Mouse (Mus musculus) hindbrain, embryonic 14.5 days (tissue): ENCODE measurements at regions not wholly inside any gene's neighbourhood (a gene's known extent, or its start where the extent isn't known, plus 50 kb on each side); places are given as distances from the start of the nearest gene placed in this dataset.

ENCODE experiments used
- ATAC-seq: fragments of 200-750 bp; cut with Nextera tagmentation; 2 replicates; pipeline ENCODE4 v1.8.0; 2017; ENCODE audit warnings: moderate number of reproducible peaks, mild to moderate bottlenecking, moderate TSS enrichment, moderate library complexity; ENCODE audit not compliant: low FRiP score
- DNase-seq: peaks from one replicate; pipeline ENCODE4 v3.0.0-alpha.2; 2015; ENCODE audit warnings: low spot score
- H3K27ac ChIP-seq: fragments of 300-500 bp; sonication (generic); 2 replicates; pipeline ENCODE4 v1.5.1; 2014; ENCODE audit warnings: mild to moderate bottlenecking, moderate library complexity
- H3K27me3 ChIP-seq: fragments of 300-500 bp; sonication (generic); 2 replicates; pipeline ENCODE4 v1.6.1; 2014; ENCODE audit warnings: mild to moderate bottlenecking, low read length, mixed read lengths; ENCODE audit not compliant: control insufficient read depth, insufficient read depth
- H3K36me3 ChIP-seq: fragments of 300-500 bp; sonication (generic); replicated peaks from 2 replicates; pipeline ENCODE4 v1.6.1; 2014; ENCODE audit not compliant: control insufficient read depth, insufficient read depth
- H3K4me1 ChIP-seq: fragments of 300-500 bp; sonication (generic); replicated peaks from 2 replicates; pipeline ENCODE4 v1.6.1; 2014; ENCODE audit warnings: antibody characterized with exemption, low read length, mixed read lengths; ENCODE audit not compliant: control insufficient read depth, insufficient read depth
- H3K4me2 ChIP-seq: fragments of 300-500 bp; sonication (generic); replicated peaks from 2 replicates; pipeline ENCODE4 v1.6.1; 2014; ENCODE audit warnings: mild to moderate bottlenecking, moderate library complexity
- H3K4me3 ChIP-seq: fragments of 300-500 bp; sonication (generic); replicated peaks from 2 replicates; pipeline ENCODE4 v1.5.1; 2014; ENCODE audit warnings: mild to moderate bottlenecking, low read length
- H3K9ac ChIP-seq: fragments of 300-500 bp; sonication (generic); 2 replicates; pipeline ENCODE4 v1.6.1; 2014
- H3K9me3 ChIP-seq: fragments of 300-500 bp; sonication (generic); 2 replicates; pipeline ENCODE4 v1.6.1; 2016; ENCODE audit warnings: low read length; ENCODE audit not compliant: control insufficient read depth
- WGBS: fragments of 180-500 bp; shearing (Covaris S2); extraction: QIAGEN DNeasy Blood & Tissue Kit; methylation state at CpG from one replicate; pipeline ENCODE4 v1.1.7; 2014; 5-methylcytosine and 5-hydroxymethylcytosine counted together

DNA sequence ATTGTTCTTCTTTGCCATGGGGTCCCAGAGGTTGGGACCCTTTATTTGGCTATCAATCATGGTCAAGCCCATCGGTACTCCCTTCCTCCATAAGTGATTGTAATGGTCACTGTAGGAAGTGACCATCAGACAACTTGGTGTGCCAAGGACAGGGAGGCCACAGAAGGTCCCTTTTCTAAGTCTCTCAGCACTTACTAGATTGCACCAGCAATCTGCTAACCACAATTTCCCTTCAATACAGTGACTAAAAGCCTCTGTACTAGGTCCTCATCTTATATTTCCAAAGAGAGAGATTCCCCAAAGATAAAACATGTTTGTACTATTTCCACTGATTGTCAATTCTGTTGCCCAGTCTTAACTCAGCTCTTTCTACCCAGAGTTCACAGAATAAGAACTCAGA, 96.6 kb upstream of the Jun start:
- ATAC-seq = no peak
- Histone ChIP-seq H3K9me3 (no peaks in the 10 kb centered on the region), H3K36me3 (no peaks in the 10 kb centered on the region), H3K4me1 (peaks cover 2% of the 10 kb centered on the region; the same call in 1 of the 2 replicates), H3K4me2 (no peak overlapping the region), H3K27ac (no peak overlapping the region), H3K4me3 (no peak overlapping the region), H3K9ac (no peak overlapping the region), H3K27me3 (no peaks in the 10 kb centered on the region)
- 63% methylated on average over 1 of the region's 1 CpGs for WGBS
- DNase-seq = no peak

DNA sequence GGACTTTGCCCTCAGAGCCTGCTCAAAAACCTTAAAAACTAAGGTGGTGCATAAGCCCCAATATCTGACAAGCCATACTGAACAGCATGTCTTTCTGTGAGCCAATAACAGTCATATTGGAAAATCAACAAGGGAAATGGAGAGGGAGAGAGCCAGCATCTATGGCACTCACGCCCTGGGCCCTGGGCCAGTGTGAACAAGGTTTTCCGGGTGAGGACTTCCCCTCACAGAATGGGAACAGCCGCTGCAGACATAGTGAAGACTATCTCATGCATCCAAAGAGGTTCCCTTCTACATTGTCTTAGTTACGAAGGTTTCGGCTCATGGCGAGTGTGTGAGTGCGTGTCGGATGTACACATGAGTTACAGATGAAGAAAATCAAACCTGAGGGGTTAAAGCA, 99.7 kb upstream of the Jun start:
- Histone ChIP-seq H3K4me1 (peaks cover 6% of the 10 kb centered on the region; the same call in 1 of the 2 replicates), H3K9ac (no peak overlapping the region), H3K4me2 (no peak overlapping the region), H3K27me3 (no peaks in the 10 kb centered on the region), H3K27ac (no peak overlapping the region), H3K4me3 (no peak overlapping the region), H3K9me3 (no peaks in the 10 kb centered on the region), H3K36me3 (no peaks in the 10 kb centered on the region)
- no peak for ATAC-seq
- no peak for DNase-seq
- 92% methylated on average over 8 of the region's 8 CpGs for WGBS

DNA sequence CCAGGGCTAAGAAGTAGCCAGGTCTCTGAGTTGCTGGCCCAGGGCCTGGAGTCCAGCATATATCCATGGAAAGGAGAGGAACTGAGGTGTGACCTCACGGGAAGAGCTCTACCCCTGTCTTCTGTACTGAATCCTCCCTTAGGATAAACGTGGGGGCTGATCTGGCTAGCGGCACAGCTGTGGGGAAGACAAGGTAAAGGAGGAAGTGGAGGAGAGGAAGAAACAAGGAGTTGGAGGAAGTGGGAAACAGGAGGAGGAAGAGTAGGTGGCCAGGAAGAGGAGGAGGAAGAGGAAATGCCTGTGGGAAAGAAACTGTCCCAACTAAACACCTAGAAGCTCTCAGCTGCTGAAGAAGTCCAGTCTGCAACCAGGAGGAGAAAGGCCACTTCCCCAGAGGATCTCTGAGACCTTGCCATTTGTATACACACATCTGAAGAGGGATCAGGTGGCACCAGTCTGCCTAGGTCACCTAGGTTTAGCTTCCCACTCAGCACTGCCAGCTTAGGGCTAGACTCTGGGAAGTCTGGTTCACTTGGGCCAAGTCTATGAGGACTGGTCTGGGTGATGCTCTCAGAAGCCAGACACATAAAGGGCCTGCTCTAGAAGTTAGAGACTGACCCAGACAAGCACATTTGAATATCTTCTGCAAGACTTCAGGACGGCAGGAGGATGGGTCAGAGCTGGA, 100.6 kb upstream of the Jun start:
- Histone ChIP-seq H3K9me3 (no peaks in the 10 kb centered on the region), H3K27me3 (no peaks in the 10 kb centered on the region), H3K4me2 (no peak overlapping the region), H3K36me3 (no peaks in the 10 kb centered on the region), H3K4me1 (peaks cover 6% of the 10 kb centered on the region; the same call in 1 of the 2 replicates), H3K4me3 (no peak overlapping the region), H3K27ac (no peak overlapping the region), H3K9ac (no peak overlapping the region)
- 84% methylated on average over 4 of the region's 4 CpGs for WGBS
- ATAC-seq = no peak
- DNase-seq = no peak

DNA sequence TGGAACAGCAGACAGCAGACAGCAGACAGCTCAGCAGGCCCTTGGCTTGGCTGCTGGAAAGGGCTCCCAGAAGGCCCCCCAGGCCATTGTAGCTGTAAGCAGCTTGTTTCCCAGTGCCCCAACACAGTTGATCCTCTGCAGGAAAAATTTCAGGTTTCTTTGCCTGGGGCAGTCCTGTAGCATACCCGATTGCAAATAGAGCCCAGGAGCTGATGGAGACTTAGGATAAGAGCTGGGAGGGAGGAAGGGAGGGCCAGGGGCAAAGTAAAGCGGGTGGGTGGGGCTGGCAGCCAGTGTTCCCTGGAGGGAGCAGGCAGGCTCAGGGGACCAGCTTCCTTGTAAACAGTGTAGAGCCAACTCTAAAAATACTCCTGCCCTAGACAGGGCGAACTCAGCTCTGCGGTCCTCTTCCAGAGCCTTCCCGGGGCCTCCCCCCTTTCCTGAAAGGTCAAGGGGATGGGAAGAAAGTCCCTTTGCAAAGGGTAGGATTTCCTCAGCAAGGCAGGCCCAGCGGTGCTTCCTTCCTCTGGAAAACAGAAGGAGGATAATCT, 101.8 kb upstream of the Jun start:
- DNase-seq (no peak), ATAC-seq (peak; percentile 31; the same call in 1 of the 2 replicates)
- Histone ChIP-seq H3K4me2 (no peak overlapping the region), H3K4me1 (peaks cover 6% of the 10 kb centered on the region; the same call in 1 of the 2 replicates), H3K9ac (no peak overlapping the region), H3K27me3 (no peaks in the 10 kb centered on the region), H3K36me3 (no peaks in the 10 kb centered on the region), H3K27ac (no peak overlapping the region), H3K9me3 (no peaks in the 10 kb centered on the region), H3K4me3 (no peak overlapping the region)
- 19% methylated on average over 6 of the region's 6 CpGs for WGBS

DNA sequence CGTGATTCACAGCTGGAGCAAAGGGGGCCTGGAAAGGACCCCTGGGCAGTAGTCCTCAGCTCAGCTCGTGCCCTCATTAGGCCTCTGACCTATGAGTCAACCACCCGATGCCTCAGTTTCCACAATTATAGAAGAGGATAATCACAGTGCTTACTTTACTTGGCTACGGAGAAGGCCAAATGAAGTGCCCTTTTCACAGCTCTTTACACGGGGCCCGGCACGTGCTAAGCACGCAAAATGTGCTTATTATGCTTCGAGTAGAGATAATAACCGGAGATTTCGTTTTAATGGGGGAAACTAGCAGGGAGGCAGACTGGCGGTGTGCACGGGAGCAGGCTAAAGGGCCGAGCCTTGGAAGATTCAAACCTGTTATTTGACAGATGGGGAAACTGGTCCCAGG, 102.4 kb upstream of the Jun start:
- H3K4me1 ChIP-seq = peaks cover 6% of the 10 kb centered on the region; the same call in 1 of the 2 replicates
- WGBS = 51% methylated on average over 14 of the region's 14 CpGs

DNA sequence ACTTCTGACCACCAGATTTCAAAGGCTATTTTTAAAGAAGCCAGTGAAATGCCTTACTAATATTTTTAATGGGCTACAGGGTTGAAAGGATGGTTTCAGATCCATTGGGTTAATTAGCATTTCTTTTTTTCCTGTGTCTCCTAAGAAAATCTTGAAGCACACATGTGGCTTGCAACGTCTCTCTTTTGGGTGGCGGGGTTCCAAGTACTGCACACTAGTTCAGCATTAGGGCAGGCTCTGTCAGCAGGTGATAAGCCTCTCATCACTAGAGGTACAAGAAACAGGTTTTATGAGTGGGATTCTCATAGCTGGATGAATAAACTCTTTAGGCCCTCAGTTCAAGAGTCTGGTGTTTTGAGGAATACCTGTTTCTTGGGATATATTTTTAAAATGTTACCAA, 103.2 kb upstream of the Jun start:
- DNase-seq (no peak), ATAC-seq (no peak)
- 86% methylated on average over 2 of the region's 2 CpGs for WGBS
- Histone ChIP-seq H3K4me3 (no peak overlapping the region), H3K27ac (no peak overlapping the region), H3K4me1 (peaks cover 6% of the 10 kb centered on the region; the same call in 1 of the 2 replicates), H3K4me2 (no peak overlapping the region), H3K27me3 (no peaks in the 10 kb centered on the region), H3K36me3 (no peaks in the 10 kb centered on the region), H3K9me3 (no peaks in the 10 kb centered on the region), H3K9ac (no peak overlapping the region)

More for the DNA sequence above, 102.4 kb upstream of the Jun start:
- Histone ChIP-seq H3K9ac (no peak overlapping the region), H3K27me3 (no peaks in the 10 kb centered on the region), H3K4me2 (no peak overlapping the region), H3K27ac (no peak overlapping the region), H3K9me3 (no peaks in the 10 kb centered on the region), H3K36me3 (no peaks in the 10 kb centered on the region), H3K4me3 (no peak overlapping the region)
- ATAC-seq (no peak), DNase-seq (no peak)

DNA sequence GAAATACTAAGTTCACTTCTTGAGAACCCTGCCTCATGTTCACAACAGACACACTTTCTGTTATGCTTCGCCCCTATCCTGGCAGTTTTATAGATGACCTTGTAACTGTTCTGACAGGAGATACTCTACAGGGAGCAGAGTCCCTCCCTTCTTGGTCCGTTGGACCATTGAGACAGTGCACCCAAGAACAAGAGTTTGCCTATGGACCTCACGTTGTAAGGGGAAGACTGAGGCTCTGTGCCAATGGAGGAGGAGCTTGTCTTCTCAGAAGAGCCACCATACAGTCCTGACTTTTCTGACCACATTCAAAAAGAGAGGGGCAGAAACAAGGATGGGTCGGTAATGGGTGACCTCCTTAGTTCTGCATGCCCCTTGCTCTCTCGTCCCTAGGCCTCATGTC, 103.8 kb upstream of the Jun start:
- no peaks in the 10 kb centered on the region for H3K9me3 ChIP-seq
- no peak overlapping the region for H3K4me2 ChIP-seq
- WGBS = 91% methylated on average over 5 of the region's 5 CpGs
- DNase-seq (no peak), ATAC-seq (no peak)
- no peaks in the 10 kb centered on the region for H3K27me3 ChIP-seq
- no peak overlapping the region for H3K27ac ChIP-seq
- H3K9ac ChIP-seq = no peak overlapping the region
- peaks cover 6% of the 10 kb centered on the region; the same call in 1 of the 2 replicates for H3K4me1 ChIP-seq
- H3K4me3 ChIP-seq = no peak overlapping the region
- no peaks in the 10 kb centered on the region for H3K36me3 ChIP-seq

DNA sequence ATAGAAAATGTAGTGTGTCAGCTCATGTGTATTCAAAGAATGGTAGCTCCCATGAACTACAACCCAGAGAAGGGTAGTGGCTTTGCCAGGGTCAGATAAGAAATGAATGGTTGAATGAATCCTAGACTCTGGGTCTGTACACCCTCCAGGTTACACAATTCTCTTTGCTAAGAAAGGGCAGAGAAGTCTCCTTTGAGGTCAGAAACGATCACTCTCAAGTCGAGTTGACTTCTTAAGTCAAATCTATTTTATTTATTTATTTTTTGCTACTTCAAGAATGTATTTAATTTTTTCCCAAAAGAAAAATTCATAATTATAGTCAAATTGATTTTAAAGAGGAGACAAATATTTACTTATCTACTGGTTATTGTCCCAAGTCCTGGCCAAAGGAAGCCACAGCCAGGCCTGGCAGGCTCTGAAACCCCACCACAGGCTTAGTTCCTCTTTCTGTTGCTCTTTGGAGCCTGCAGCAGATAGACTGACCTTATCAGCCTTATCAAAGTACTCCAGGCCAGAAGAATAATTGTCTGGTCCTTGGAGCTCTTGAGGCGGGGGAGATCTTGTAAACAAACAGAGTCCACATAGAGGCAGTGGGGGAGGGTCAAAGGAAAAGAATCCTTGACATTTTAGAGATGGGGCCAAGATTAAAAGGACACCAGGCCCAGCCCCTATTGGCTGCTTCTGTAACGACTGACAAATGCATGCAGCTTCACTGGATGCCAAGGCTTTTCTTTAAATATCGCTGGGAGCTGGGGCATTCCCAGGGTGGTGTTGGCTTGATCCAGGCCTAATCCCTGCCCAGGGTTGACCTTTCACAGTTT, 104.6 kb upstream of the Jun start:
- H3K27me3 ChIP-seq = no peaks in the 10 kb centered on the region
- ATAC-seq (no peak), DNase-seq (no peak)
- no peak overlapping the region for H3K4me3 ChIP-seq
- no peak overlapping the region for H3K27ac ChIP-seq
- H3K9me3 ChIP-seq = no peaks in the 10 kb centered on the region
- no peaks in the 10 kb centered on the region for H3K36me3 ChIP-seq
- H3K9ac ChIP-seq = no peak overlapping the region
- peaks cover 6% of the 10 kb centered on the region; the same call in 1 of the 2 replicates for H3K4me1 ChIP-seq
- H3K4me2 ChIP-seq = no peak overlapping the region
- WGBS = 55% methylated on average over 5 of the region's 5 CpGs

DNA sequence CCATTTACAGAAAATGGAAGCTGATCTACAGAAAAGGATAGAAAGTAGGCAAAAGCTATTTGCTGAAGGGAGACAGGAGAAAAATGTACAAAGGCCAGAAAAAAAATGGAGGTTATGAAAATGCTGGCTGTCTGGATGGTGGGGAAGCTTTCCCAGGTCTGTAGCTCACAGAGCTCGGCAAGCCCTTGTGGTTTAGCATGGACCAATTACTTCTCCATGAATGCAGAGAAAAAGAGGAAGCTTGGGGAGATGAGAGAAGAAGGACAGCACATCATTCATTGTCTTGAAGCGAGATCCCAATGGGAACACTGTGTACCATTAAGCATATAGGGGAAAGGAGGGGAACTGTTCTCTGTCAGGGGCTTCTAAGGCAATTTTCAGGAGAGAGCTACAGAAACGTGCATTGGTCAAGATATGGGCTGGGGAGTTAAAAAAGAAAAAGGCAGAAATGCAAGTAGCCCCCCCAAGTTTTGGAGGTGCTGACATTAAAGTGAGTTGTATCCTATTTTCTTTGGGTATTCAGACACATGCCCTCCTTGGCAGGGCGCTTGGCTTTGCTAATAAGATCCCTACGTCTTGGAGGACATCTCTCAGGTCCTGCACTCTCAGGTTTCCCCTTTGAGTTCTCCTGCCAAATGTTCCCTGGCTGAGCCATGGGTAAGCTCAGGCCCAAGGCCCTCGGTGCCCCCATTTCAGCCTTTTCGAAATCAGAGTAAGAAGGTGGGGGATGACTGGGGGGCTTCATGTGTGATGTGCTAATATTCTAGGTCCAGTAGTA, 105.8 kb upstream of the Jun start:
- H3K4me1 ChIP-seq = peaks cover 6% of the 10 kb centered on the region; the same call in 1 of the 2 replicates
- H3K4me2 ChIP-seq = no peak overlapping the region
- no peak overlapping the region for H3K9ac ChIP-seq
- no peak overlapping the region for H3K27ac ChIP-seq
- WGBS = 85% methylated on average over 7 of the region's 7 CpGs
- H3K36me3 ChIP-seq = no peaks in the 10 kb centered on the region
- H3K27me3 ChIP-seq = no peaks in the 10 kb centered on the region
- DNase-seq = no peak
- no peaks in the 10 kb centered on the region for H3K9me3 ChIP-seq
- H3K4me3 ChIP-seq = no peak overlapping the region
- no peak for ATAC-seq
